Mouse (Mus musculus): ENCODE data around the gene Myl6b. TPM values are rescaled to one million over a fixed set of nuclear protein-coding genes. Genes with fewer than 3 reads are reported as not detected.
"Not testable (repeated sequence)": the region's sequence is repeated elsewhere in the genome, so short reads cannot be mapped to it uniquely, and the experiment has no call there.

Myl6b gene
- polyA plus RNA-seq, 1 experiment from 2014 or later = 2.0 TPM

DNA sequence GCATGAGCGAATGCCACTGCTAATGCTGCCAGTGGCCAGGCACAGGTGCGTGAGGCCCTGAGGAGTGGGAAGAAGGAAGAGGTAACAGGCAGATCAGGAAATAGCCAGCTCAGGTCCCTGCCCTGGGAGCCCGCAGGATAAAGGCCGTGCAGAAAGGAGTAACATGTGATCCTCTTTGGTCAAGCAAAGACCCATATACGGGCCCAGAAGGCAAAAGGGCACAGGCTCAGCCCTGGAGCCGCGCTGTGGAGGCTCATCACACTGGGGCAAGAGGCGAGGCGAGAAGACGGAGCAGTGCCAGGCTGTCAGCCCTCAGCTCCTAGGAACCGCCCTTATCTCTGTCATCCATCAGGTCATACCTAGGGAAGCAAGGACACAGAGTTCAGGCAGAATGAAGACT lies 11.8 kb upstream of the Myl6b start:
- Histone ChIP-seq H3K4me1 (ENCODE audit: control insufficient read depth, low read depth, low read length) (peaks cover 17% of the 10 kb centered on the region), H3K4me3 (ENCODE audit: low read depth, low read length) (no peak overlapping the region), H3K27ac (ENCODE audit: low read length) (no peak overlapping the region), H3K36me3 (ENCODE audit: control insufficient read depth, insufficient read depth) (no peaks in the 10 kb centered on the region; the same call in 1 of the 2 replicates), H3K27me3 (ENCODE audit: control insufficient read depth, insufficient read depth, low read depth, low read length) (no peaks in the 10 kb centered on the region), H3K9ac (ENCODE audit: low read depth, low read length) (no peak overlapping the region), H3K4me2 (ENCODE audit: low read depth, low read length) (no peak overlapping the region), H3K9me3 (replicated peaks; ENCODE audit: control insufficient read depth, low read length) (no peaks in the 10 kb centered on the region)
- WGBS (ENCODE audit: insufficient replicate concordance) = 83% methylated on average over 11 of the region's 11 CpGs
- ATAC-seq (ENCODE audit: low read depth) = no peak

- H3K36me3 ChIP-seq (ENCODE audit: control insufficient read depth, insufficient read depth) = no peaks in the 10 kb centered on the region; the same call in 1 of the 2 replicates
- no peak overlapping the region for H3K4me3 ChIP-seq (ENCODE audit: low read depth, low read length)
- no peak overlapping the region for H3K27ac ChIP-seq (ENCODE audit: low read length)
- 0 out of 2 replicates have a peak, but pooled peaks have one; percentile 31 for ATAC-seq (ENCODE audit: low read depth)
- peaks cover 19% of the 10 kb centered on the region for H3K4me1 ChIP-seq (ENCODE audit: control insufficient read depth, low read depth, low read length)
- H3K4me2 ChIP-seq (ENCODE audit: low read depth, low read length) = no peak overlapping the region
- no peaks in the 10 kb centered on the region for H3K27me3 ChIP-seq (ENCODE audit: control insufficient read depth, insufficient read depth, low read depth, low read length)
- WGBS (ENCODE audit: insufficient replicate concordance) = 70% methylated on average over 4 of the region's 4 CpGs
- no peak overlapping the region for H3K9ac ChIP-seq (ENCODE audit: low read depth, low read length)
- no peaks in the 10 kb centered on the region for H3K9me3 ChIP-seq (replicated peaks; ENCODE audit: control insufficient read depth, low read length)
Observed at GRCm38 (mm10) chr10:128509831-128510230, 11.3 kb upstream of the Myl6b start.

- WGBS (ENCODE audit: insufficient replicate concordance) = 77% methylated on average over 9 of the region's 9 CpGs
- no peak for ATAC-seq (ENCODE audit: low read depth)
Observed at GRCm38 (mm10) chr10:128509203-128509602, 10.7 kb upstream of the Myl6b start.

GRCm38 (mm10) chr10:128508260-128508659 lies 9.8 kb upstream of the Myl6b start:
- Histone ChIP-seq H3K27ac (ENCODE audit: low read length) (no peak overlapping the region), H3K4me3 (ENCODE audit: low read depth, low read length) (no peak overlapping the region), H3K9me3 (replicated peaks; ENCODE audit: control insufficient read depth, low read length) (no peaks in the 10 kb centered on the region), H3K4me2 (ENCODE audit: low read depth, low read length) (no peak overlapping the region), H3K4me1 (ENCODE audit: control insufficient read depth, low read depth, low read length) (peaks cover 26% of the 10 kb centered on the region), H3K36me3 (ENCODE audit: control insufficient read depth, insufficient read depth) (no peaks in the 10 kb centered on the region; the same call in 1 of the 2 replicates), H3K27me3 (ENCODE audit: control insufficient read depth, insufficient read depth, low read depth, low read length) (no peaks in the 10 kb centered on the region), H3K9ac (ENCODE audit: low read depth, low read length) (no peak overlapping the region)
- ATAC-seq (ENCODE audit: low read depth) = no peak
- WGBS (ENCODE audit: insufficient replicate concordance) = 80% methylated on average over 9 of the region's 9 CpGs

More at GRCm38 (mm10) chr10:128509203-128509602, 10.7 kb upstream of the Myl6b start:
- Histone ChIP-seq H3K27ac (ENCODE audit: low read length) (no peak overlapping the region), H3K4me3 (ENCODE audit: low read depth, low read length) (no peak overlapping the region), H3K36me3 (ENCODE audit: control insufficient read depth, insufficient read depth) (no peaks in the 10 kb centered on the region; the same call in 1 of the 2 replicates), H3K4me1 (ENCODE audit: control insufficient read depth, low read depth, low read length) (peaks cover 25% of the 10 kb centered on the region), H3K9me3 (replicated peaks; ENCODE audit: control insufficient read depth, low read length) (no peaks in the 10 kb centered on the region), H3K27me3 (ENCODE audit: control insufficient read depth, insufficient read depth, low read depth, low read length) (no peaks in the 10 kb centered on the region), H3K9ac (ENCODE audit: low read depth, low read length) (no peak overlapping the region), H3K4me2 (ENCODE audit: low read depth, low read length) (no peak overlapping the region)

GRCm38 (mm10) chr10:128505974-128506373 lies 7.5 kb upstream of the Myl6b start:
- Histone ChIP-seq H3K4me3 (ENCODE audit: low read depth, low read length) (no peak overlapping the region), H3K27me3 (ENCODE audit: control insufficient read depth, insufficient read depth, low read depth, low read length) (no peaks in the 10 kb centered on the region), H3K4me1 (ENCODE audit: control insufficient read depth, low read depth, low read length) (peaks cover 20% of the 10 kb centered on the region), H3K9me3 (replicated peaks; ENCODE audit: control insufficient read depth, low read length) (no peaks in the 10 kb centered on the region), H3K27ac (ENCODE audit: low read length) (no peak overlapping the region), H3K9ac (ENCODE audit: low read depth, low read length) (no peak overlapping the region), H3K36me3 (ENCODE audit: control insufficient read depth, insufficient read depth) (no peaks in the 10 kb centered on the region; the same call in 1 of the 2 replicates), H3K4me2 (ENCODE audit: low read depth, low read length) (no peak overlapping the region)
- ATAC-seq (ENCODE audit: low read depth) = no peak
- 95% methylated on average over 14 of the region's 14 CpGs for WGBS (ENCODE audit: insufficient replicate concordance)

- not testable (repeated sequence) for H3K4me3 ChIP-seq (ENCODE audit: low read depth, low read length); H3K27me3 ChIP-seq (ENCODE audit: control insufficient read depth, insufficient read depth, low read depth, low read length); H3K9ac ChIP-seq (ENCODE audit: low read depth, low read length); H3K9me3 ChIP-seq (replicated peaks; ENCODE audit: control insufficient read depth, low read length); H3K36me3 ChIP-seq (ENCODE audit: control insufficient read depth, insufficient read depth); H3K4me2 ChIP-seq (ENCODE audit: low read depth, low read length); ATAC-seq (ENCODE audit: low read depth)
- Histone ChIP-seq H3K27ac (ENCODE audit: low read length) (0 out of 2 replicates have a peak overlapping the region, but pooled peaks have one; percentile 9), H3K4me1 (ENCODE audit: control insufficient read depth, low read depth, low read length) (peaks cover 15% of the 10 kb centered on the region)
- WGBS (ENCODE audit: insufficient replicate concordance) = 80% methylated on average over 5 of the region's 5 CpGs
Observed at GRCm38 (mm10) chr10:128505371-128505667, 6.8 kb upstream of the Myl6b start.

DNA sequence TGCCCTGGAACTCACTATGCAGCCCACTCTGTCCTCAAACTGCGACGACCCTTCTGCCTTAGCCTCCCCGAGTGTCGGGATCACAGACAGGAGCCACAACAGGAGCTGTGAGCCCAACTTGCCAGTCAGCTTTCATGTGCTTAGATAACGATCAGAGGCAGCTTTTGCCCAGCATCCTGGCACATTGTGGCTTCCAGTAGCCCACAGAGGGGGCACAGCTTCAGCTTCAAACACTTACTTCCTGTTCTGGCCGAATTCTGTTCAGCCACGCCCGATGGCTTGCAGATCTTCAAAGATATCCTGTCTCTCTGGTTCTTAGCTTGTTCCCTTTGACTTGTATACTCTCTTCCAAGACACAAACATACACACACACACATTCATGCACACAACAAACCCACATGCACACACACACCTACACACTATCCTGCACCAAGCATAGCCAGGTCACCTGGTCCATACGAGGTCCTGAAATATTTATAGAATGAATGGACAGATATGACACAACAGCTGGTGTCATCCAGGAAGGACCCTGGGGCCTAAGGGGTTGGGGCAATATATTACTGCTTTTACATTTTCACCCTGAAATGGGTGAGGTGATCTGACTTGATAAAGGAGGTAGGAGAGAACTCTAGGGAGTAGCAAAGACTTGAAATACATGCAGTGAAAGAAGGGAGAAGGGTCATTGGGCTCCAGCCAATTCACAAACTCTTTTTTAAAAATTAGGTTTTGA lies 6.3 kb upstream of the Myl6b start:
- peak; percentile 17; the same call in 1 of the 2 replicates for ATAC-seq (ENCODE audit: low read depth)
- Histone ChIP-seq H3K9me3 (replicated peaks; ENCODE audit: control insufficient read depth, low read length) (no peaks in the 10 kb centered on the region), H3K36me3 (ENCODE audit: control insufficient read depth, insufficient read depth) (no peaks in the 10 kb centered on the region), H3K9ac (ENCODE audit: low read depth, low read length) (peak overlapping the region; percentile 22), H3K4me3 (ENCODE audit: low read depth, low read length) (no peak overlapping the region), H3K27me3 (ENCODE audit: control insufficient read depth, insufficient read depth, low read depth, low read length) (no peaks in the 10 kb centered on the region), H3K27ac (ENCODE audit: low read length) (peak overlapping the region; percentile 62), H3K4me2 (ENCODE audit: low read depth, low read length) (peak overlapping the region; percentile 6), H3K4me1 (ENCODE audit: control insufficient read depth, low read depth, low read length) (peaks cover 15% of the 10 kb centered on the region)
- WGBS (ENCODE audit: insufficient replicate concordance) = 13% methylated on average over 9 of the region's 9 CpGs

DNA sequence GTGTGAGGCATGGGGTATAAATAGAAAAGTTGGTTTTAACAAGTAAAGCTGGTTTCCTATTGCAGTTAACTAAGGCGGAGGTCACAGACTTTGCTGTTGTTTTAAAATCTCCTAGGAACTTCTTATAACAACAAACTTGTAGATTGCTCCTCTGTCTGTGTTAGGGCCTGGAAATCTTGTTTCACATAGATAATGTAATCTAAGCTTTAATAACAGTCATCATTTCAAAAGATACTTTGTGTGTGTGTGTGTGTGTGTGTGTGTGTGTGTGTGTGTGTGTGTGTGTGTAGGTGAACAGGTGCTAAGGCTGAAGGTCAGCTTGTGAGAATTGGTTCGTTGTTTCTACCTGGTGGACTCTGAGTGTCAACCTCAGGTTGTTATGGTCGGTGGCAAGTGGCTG lies 5.5 kb upstream of the Myl6b start:
- H3K4me2 ChIP-seq (ENCODE audit: low read depth, low read length) = peak overlapping the region; percentile 6; the same call in 1 of the 2 replicates
- H3K9ac ChIP-seq (ENCODE audit: low read depth, low read length) = no peak overlapping the region
- WGBS (ENCODE audit: insufficient replicate concordance) = 40% methylated on average over 3 of the region's 3 CpGs
- no peaks in the 10 kb centered on the region for H3K27me3 ChIP-seq (ENCODE audit: control insufficient read depth, insufficient read depth, low read depth, low read length)
- H3K36me3 ChIP-seq (ENCODE audit: control insufficient read depth, insufficient read depth) = no peaks in the 10 kb centered on the region
- no peaks in the 10 kb centered on the region for H3K9me3 ChIP-seq (replicated peaks; ENCODE audit: control insufficient read depth, low read length)
- peak overlapping the region; percentile 62; the same call in 1 of the 2 replicates for H3K27ac ChIP-seq (ENCODE audit: low read length)
- H3K4me3 ChIP-seq (ENCODE audit: low read depth, low read length) = no peak overlapping the region
- H3K4me1 ChIP-seq (ENCODE audit: control insufficient read depth, low read depth, low read length) = peaks cover 22% of the 10 kb centered on the region
- no peak for ATAC-seq (ENCODE audit: low read depth)

DNA sequence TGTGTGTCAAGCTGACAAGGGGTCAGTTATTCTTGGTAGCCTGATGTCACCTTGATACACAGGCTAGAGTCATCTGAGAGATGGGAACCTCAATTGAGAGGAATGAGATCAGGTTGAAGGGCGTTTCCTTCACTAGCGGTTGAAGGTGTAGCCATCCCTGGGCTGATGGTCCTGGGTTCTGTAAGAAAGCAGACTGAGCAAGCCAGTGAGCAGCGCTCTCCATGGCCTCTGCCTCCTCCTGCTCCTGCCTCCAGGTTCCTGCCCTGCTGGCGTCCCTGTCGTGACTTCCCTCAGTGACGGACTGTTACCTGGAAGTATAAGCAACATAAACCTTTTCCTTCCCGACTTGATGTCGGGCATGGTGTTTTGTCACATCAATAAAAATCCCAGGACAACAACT lies 5.0 kb upstream of the Myl6b start:
- H3K4me1 ChIP-seq (ENCODE audit: control insufficient read depth, low read depth, low read length) = peaks cover 22% of the 10 kb centered on the region
- H3K27me3 ChIP-seq (ENCODE audit: control insufficient read depth, insufficient read depth, low read depth, low read length) = no peaks in the 10 kb centered on the region
- no peak overlapping the region for H3K4me3 ChIP-seq (ENCODE audit: low read depth, low read length)
- no peak overlapping the region for H3K4me2 ChIP-seq (ENCODE audit: low read depth, low read length)
- no peaks in the 10 kb centered on the region for H3K36me3 ChIP-seq (ENCODE audit: control insufficient read depth, insufficient read depth)
- no peak overlapping the region for H3K27ac ChIP-seq (ENCODE audit: low read length)
- WGBS (ENCODE audit: insufficient replicate concordance) = 77% methylated on average over 8 of the region's 8 CpGs
- no peak overlapping the region for H3K9ac ChIP-seq (ENCODE audit: low read depth, low read length)
- no peak for ATAC-seq (ENCODE audit: low read depth)
- no peaks in the 10 kb centered on the region for H3K9me3 ChIP-seq (replicated peaks; ENCODE audit: control insufficient read depth, low read length)

All from liver, embryonic 16.5 days (tissue).